Mouse (Mus musculus) limb, embryonic 12.5 days (tissue): ENCODE measurements around the gene Zfp850. TPM values are rescaled to one million over a fixed set of nuclear protein-coding genes. Genes with fewer than 3 reads are reported as not detected.
"Not testable (repeated sequence)": the region's sequence is repeated elsewhere in the genome, so short reads cannot be mapped to it uniquely, and the experiment has no call there.

Source experiments
- ATAC-seq: fragments of 200-750 bp; cut with Nextera tagmentation; 2 replicates; pipeline ENCODE4 v1.8.0; 2017; ENCODE audit warnings: low read depth, moderate TSS enrichment; ENCODE audit not compliant: insufficient number of reproducible peaks, insufficient read depth, low FRiP score, low TSS enrichment
- H3K27ac ChIP-seq: fragments of 300-500 bp; sonication (generic); 2 replicates; pipeline ENCODE4 v1.5.1; 2016; ENCODE audit warnings: mild to moderate bottlenecking, moderate library complexity
- H3K27me3 ChIP-seq: fragments of 300-500 bp; sonication (generic); 2 replicates; pipeline ENCODE4 v1.6.1; 2016; ENCODE audit warnings: mild to moderate bottlenecking, moderate library complexity
- H3K36me3 ChIP-seq: fragments of 300-500 bp; sonication (generic); 2 replicates; pipeline ENCODE4 v1.6.1; 2016; ENCODE audit warnings: mild to moderate bottlenecking, moderate library complexity
- H3K4me1 ChIP-seq: fragments of 300-500 bp; sonication (generic); replicated peaks from 2 replicates; pipeline ENCODE4 v1.6.1; 2016
- H3K4me2 ChIP-seq: fragments of 300-500 bp; sonication (generic); 2 replicates; pipeline ENCODE4 v1.6.1; 2016; ENCODE audit warnings: mild to moderate bottlenecking, moderate library complexity
- H3K4me3 ChIP-seq: fragments of 300-500 bp; sonication (generic); replicated peaks from 2 replicates; pipeline ENCODE4 v1.5.1; 2016; ENCODE audit warnings: mild to moderate bottlenecking
- H3K9ac ChIP-seq: fragments of 300-500 bp; sonication (generic); replicated peaks from 2 replicates; pipeline ENCODE4 v1.6.1; 2016; ENCODE audit warnings: mild to moderate bottlenecking, moderate library complexity
- H3K9me3 ChIP-seq: fragments of 300-500 bp; sonication (generic); 2 replicates; pipeline ENCODE4 v1.6.1; 2016; ENCODE audit warnings: mild to moderate bottlenecking, moderate library complexity
- WGBS: fragments of 180-500 bp; shearing (Covaris S2); methylation state at CpG from one replicate; pipeline ENCODE4 v1.1.7; 2016; 5-methylcytosine and 5-hydroxymethylcytosine counted together
- polyA plus RNA-seq: library from polyadenylated mRNA; unstranded; fragments of >200 nt; fragmentation: Nextera tagmentation; extraction: Ambion mirVana; gene quantifications from 2 replicates; pipeline ENCODE4 v1.2.1, GENCODE M21; 2016

Gene Zfp850
- polyA plus RNA-seq, 1 experiment from 2014 or later, result 5.5 TPM

- WGBS, result under 1% methylated on average over 29 of the region's 29 CpGs
- H3K36me3 ChIP-seq, result peaks cover 16% of the 10 kb centered on the region
These were observed 35.0 kb downstream of the Zfp850 start, which contains the start of gene Zfp780b for GRCm38 (mm10) chr7:27978683-27979528. Zfp780b (minus strand) TSS chr7:27979171.

GRCm38 (mm10) chr7:27949451-27949850, 64.5 kb downstream of the Zfp850 start:
- not testable (repeated sequence) for H3K9me3 ChIP-seq, H3K4me3 ChIP-seq, H3K4me2 ChIP-seq, H3K27me3 ChIP-seq, H3K9ac ChIP-seq, H3K4me1 ChIP-seq, H3K27ac ChIP-seq, H3K36me3 ChIP-seq, ATAC-seq
- 92% methylated on average over 13 of the region's 13 CpGs for WGBS

More at GRCm38 (mm10) chr7:27978683-27979528, 35.0 kb downstream of the Zfp850 start, which contains the start of gene Zfp780b:
- Histone ChIP-seq H3K4me2 (peak within 1 kb of the TSS; percentile 87), H3K9ac (peak within 1 kb of the TSS; percentile 85), H3K27me3 (no peaks in the 10 kb centered on the region), H3K9me3 (peaks cover 17% of the 10 kb centered on the region), H3K4me1 (peaks cover 9% of the 10 kb centered on the region), H3K4me3 (peak within 1 kb of the TSS; percentile 70), H3K27ac (peak within 1 kb of the TSS; percentile 82)
- peak; percentile 72 for ATAC-seq

GRCm38 (mm10) chr7:27941869-27942268, 72.0 kb downstream of the Zfp850 start:
- H3K4me2 ChIP-seq, H3K9me3 ChIP-seq, H3K4me3 ChIP-seq, H3K27ac ChIP-seq, H3K9ac ChIP-seq, ATAC-seq, H3K27me3 ChIP-seq, H3K4me1 ChIP-seq, H3K36me3 ChIP-seq: not testable (repeated sequence)
- 51% methylated on average over 5 of the region's 7 CpGs for WGBS

Other genes with a start within 250 kb of the Zfp850 start
- 2.3 and 2.9 TPM in 2 replicates for gene Zfp626, start 206.9 kb downstream of the Zfp850 start, polyA plus RNA-seq
- 9.7 and 10.7 TPM in 2 replicates for gene Zfp59, start 175.5 kb downstream of the Zfp850 start, polyA plus RNA-seq
- gene Zfp607a, start 156.6 kb downstream of the Zfp850 start, polyA plus RNA-seq, result 4.4 and 4.8 TPM in 2 replicates
- 12.0 and 14.6 TPM in 2 replicates for gene Zfp974, start 84.7 kb downstream of the Zfp850 start, polyA plus RNA-seq
- 25.4 and 25.7 TPM in 2 replicates for gene Zfp780b, start 34.9 kb downstream of the Zfp850 start, polyA plus RNA-seq
- gene Psmc4, start 36.0 kb upstream of the Zfp850 start, polyA plus RNA-seq, result 357 and 364 TPM in 2 replicates
- 0.25 and 0.63 TPM in 2 replicates for gene Fcgbp, start 57.1 kb upstream of the Zfp850 start, polyA plus RNA-seq
- gene 9530053A07Rik, start 115.4 kb upstream of the Zfp850 start, polyA plus RNA-seq, result 0.04 and 0.05 TPM in 2 replicates
- gene Fbl, start 155.6 kb upstream of the Zfp850 start, polyA plus RNA-seq, result 159 and 169 TPM in 2 replicates
- 17.6 and 20.5 TPM in 2 replicates for gene Dyrk1b, start 165.4 kb upstream of the Zfp850 start, polyA plus RNA-seq